Mouse (Mus musculus): ENCODE results near the gene 4932438H23Rik. TPM values are rescaled to one million over a fixed set of nuclear protein-coding genes. Genes with fewer than 3 reads are reported as not detected.

Gene 4932438H23Rik
- polyA plus RNA-seq, 1 experiment from 2014 or later = 0.39 TPM

DNA sequence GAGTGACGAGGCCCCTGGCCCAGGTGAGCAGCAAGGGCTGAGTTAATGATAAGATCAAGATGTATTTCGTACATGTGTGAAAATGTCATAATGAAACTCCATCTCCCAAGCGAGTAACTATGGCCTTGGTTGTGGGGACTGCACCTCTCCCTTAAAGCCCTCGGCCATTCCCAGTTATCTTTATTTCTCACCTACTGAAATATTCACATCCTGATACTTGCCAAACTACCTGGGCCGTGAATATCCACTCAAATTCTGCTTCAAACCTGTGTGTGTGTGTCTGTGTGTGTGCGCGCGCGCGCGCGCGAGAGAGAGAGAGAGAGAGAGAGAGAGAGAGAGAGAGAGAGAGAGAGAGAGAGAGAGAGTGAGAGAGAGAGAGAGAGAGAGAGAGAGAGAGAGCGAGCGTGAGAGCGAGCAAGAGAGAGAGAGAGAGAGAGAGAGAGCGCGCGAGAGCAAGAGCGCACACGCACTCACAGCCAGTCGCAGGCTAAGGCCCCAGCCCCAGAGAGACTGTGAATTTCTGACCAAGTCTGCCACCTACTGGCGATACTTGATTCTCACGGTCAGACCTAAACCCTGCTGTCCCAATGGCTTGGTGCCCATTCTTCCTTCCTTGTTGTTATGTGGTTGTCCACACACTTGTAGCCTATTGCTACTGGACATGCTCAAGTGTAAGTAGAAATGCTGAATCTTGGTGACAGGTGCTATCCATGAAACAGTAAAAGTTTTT is 21.6 kb downstream of the 4932438H23Rik start:
- no peak overlapping the region for H3K4me3 ChIP-seq (ENCODE audit: low read depth, low read length)
- H3K9ac ChIP-seq (replicated peaks; ENCODE audit: low read depth, low read length) = no peak overlapping the region
- peak; percentile 95 for ATAC-seq (ENCODE audit: insufficient number of reproducible peaks, insufficient read depth, low FRiP score, low read depth)
- no peak overlapping the region for H3K27ac ChIP-seq (ENCODE audit: low read length)
- H3K36me3 ChIP-seq (ENCODE audit: control insufficient read depth, insufficient read depth, low read length) = no peaks in the 10 kb centered on the region
- 32% methylated on average over 20 of the region's 24 CpGs for WGBS
- H3K27me3 ChIP-seq (ENCODE audit: control insufficient read depth, insufficient read depth, low read length) = no peaks in the 10 kb centered on the region
- peak overlapping the region; percentile 26; the same call in 1 of the 2 replicates for H3K4me2 ChIP-seq (replicated peaks; ENCODE audit: low read depth, low read length)
- no peaks in the 10 kb centered on the region for H3K9me3 ChIP-seq (ENCODE audit: control insufficient read depth, low read depth, low read length)
- no peaks in the 10 kb centered on the region for H3K4me1 ChIP-seq (ENCODE audit: control insufficient read depth, insufficient read depth, low read length)

DNA sequence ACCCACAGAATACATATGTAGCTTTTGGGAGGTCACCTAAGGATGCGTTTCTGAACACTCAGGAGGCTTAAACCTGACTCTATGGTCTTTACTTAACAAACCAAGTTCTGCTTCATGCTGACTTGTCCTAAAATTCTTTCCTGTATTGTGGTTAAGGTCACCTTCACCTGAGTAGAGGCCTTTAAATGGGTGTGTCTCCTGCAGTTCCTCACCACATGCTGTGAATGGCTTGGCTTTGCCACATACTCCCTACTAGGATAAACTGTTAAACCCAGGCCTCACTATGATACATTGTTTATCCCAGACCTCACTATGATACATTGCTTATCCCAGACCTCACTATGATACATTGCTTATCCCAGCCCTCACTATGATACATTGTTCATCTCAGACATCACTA is 22.7 kb downstream of the 4932438H23Rik start:
- no peak overlapping the region for H3K4me3 ChIP-seq (ENCODE audit: low read depth, low read length)

DNA sequence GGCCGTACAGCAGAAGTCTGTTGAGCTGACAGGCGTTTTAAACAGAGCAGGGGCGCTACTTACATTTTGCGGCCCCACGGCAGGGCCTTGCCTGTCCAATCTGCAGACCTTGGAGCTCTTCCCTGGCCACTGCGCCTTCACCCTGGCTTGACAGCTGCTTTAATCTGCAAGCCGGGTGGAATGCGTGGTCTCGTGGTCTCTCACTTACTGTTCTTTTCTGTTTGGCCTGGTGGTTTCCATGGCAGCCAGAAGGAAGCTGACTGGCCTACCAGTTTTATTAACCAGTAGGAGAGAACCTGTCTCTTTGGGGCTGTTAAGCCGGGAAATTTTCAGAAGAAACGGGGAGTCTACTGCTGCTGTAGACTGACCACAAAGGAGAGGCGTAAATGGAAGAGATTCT is 26.0 kb downstream of the 4932438H23Rik start:
- no peak overlapping the region for H3K27ac ChIP-seq (ENCODE audit: low read length)
- no peak overlapping the region for H3K9ac ChIP-seq (replicated peaks; ENCODE audit: low read depth, low read length)
- H3K9me3 ChIP-seq (ENCODE audit: control insufficient read depth, low read depth, low read length) = no peaks in the 10 kb centered on the region
- peak; percentile 63; the same call in 1 of the 2 replicates for ATAC-seq (ENCODE audit: insufficient number of reproducible peaks, insufficient read depth, low FRiP score, low read depth)
- WGBS = 20% methylated on average over 12 of the region's 12 CpGs
- no peaks in the 10 kb centered on the region for H3K4me1 ChIP-seq (ENCODE audit: control insufficient read depth, insufficient read depth, low read length)
- 0 out of 2 replicates have a peak overlapping the region, but pooled peaks have one; percentile 24 for H3K4me2 ChIP-seq (replicated peaks; ENCODE audit: low read depth, low read length)
- no peaks in the 10 kb centered on the region for H3K27me3 ChIP-seq (ENCODE audit: control insufficient read depth, insufficient read depth, low read length)
- no peak overlapping the region for H3K4me3 ChIP-seq (ENCODE audit: low read depth, low read length)
- no peaks in the 10 kb centered on the region for H3K36me3 ChIP-seq (ENCODE audit: control insufficient read depth, insufficient read depth, low read length)

More for the DNA sequence above, 22.7 kb downstream of the 4932438H23Rik start:
- no peak overlapping the region for H3K9ac ChIP-seq (replicated peaks; ENCODE audit: low read depth, low read length)
- no peaks in the 10 kb centered on the region for H3K4me1 ChIP-seq (ENCODE audit: control insufficient read depth, insufficient read depth, low read length)
- no peaks in the 10 kb centered on the region for H3K9me3 ChIP-seq (ENCODE audit: control insufficient read depth, low read depth, low read length)
- no peaks in the 10 kb centered on the region for H3K27me3 ChIP-seq (ENCODE audit: control insufficient read depth, insufficient read depth, low read length)
- no peak for ATAC-seq (ENCODE audit: insufficient number of reproducible peaks, insufficient read depth, low FRiP score, low read depth)
- H3K36me3 ChIP-seq (ENCODE audit: control insufficient read depth, insufficient read depth, low read length) = no peaks in the 10 kb centered on the region
- WGBS = 89% methylated on average over 1 of the region's 1 CpGs
- H3K27ac ChIP-seq (ENCODE audit: low read length) = no peak overlapping the region
- H3K4me2 ChIP-seq (replicated peaks; ENCODE audit: low read depth, low read length) = no peak overlapping the region

DNA sequence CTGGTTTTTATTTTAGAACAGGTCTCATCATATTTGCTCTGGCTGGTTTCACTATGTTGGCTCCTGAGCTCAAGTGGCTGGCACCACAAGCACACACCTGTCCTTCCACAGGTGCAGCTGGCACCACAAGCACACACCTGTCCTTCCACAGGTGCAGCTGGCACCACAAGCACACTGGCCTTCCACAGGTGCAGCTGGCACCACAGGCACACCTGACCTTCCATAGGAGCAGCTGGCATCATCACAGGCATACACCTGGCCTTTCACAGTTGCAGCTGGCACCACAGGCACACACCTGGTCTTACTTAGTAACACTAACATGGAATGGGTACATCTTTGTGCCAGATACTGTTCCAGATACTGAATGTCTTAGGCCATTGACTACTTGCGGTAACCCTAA is 27.8 kb downstream of the 4932438H23Rik start:
- Histone ChIP-seq H3K4me1 (ENCODE audit: control insufficient read depth, insufficient read depth, low read length) (no peaks in the 10 kb centered on the region), H3K4me3 (ENCODE audit: low read depth, low read length) (no peak overlapping the region), H3K36me3 (ENCODE audit: control insufficient read depth, insufficient read depth, low read length) (no peaks in the 10 kb centered on the region), H3K4me2 (replicated peaks; ENCODE audit: low read depth, low read length) (no peak overlapping the region), H3K27me3 (ENCODE audit: control insufficient read depth, insufficient read depth, low read length) (no peaks in the 10 kb centered on the region), H3K9me3 (ENCODE audit: control insufficient read depth, low read depth, low read length) (no peaks in the 10 kb centered on the region), H3K9ac (replicated peaks; ENCODE audit: low read depth, low read length) (no peak overlapping the region), H3K27ac (ENCODE audit: low read length) (no peak overlapping the region)
- ATAC-seq (ENCODE audit: insufficient number of reproducible peaks, insufficient read depth, low FRiP score, low read depth) = no peak
- WGBS = 94% methylated on average over 1 of the region's 1 CpGs

DNA sequence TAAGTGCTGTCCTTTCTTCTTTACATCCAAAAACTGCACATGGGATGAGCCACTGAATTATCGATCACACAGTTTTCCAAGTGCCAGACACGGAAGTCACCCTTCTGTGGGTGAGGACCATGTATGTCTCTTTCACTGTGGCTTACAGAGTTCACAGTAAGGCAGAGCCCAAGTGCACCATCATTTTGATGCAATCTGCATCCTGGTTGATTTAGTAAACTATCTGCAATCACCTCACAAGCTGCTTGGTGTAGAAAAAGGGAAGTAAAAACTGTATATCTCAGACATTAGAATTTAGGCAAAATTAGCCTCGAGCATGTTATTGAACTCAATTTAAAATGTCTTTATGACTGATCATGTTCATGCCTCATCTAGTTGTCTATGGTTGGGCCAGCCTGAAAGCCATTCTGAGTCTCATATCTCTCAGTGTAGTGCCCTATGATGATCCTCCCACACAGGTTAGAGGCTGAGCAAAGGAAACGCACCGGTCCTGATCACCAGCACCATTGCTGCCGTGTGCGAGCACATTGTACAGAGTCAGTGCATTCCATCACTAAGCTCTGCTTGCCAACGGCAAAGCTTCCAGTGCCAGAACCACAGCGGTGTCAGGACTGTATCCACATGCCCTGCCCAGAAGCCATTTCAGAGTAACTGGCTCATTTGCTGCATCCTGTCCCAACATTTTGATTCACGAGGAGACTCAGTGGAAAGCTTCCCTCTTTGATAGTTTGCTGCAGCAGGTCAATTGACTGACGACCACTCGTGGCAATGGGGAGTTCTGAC is 30.1 kb downstream of the 4932438H23Rik start:
- 82% methylated on average over 12 of the region's 12 CpGs for WGBS
- Histone ChIP-seq H3K4me2 (replicated peaks; ENCODE audit: low read depth, low read length) (no peak overlapping the region), H3K4me3 (ENCODE audit: low read depth, low read length) (no peak overlapping the region), H3K4me1 (ENCODE audit: control insufficient read depth, insufficient read depth, low read length) (no peaks in the 10 kb centered on the region), H3K36me3 (ENCODE audit: control insufficient read depth, insufficient read depth, low read length) (no peaks in the 10 kb centered on the region), H3K9me3 (ENCODE audit: control insufficient read depth, low read depth, low read length) (no peaks in the 10 kb centered on the region), H3K9ac (replicated peaks; ENCODE audit: low read depth, low read length) (no peak overlapping the region), H3K27ac (ENCODE audit: low read length) (no peak overlapping the region), H3K27me3 (ENCODE audit: control insufficient read depth, insufficient read depth, low read length) (no peaks in the 10 kb centered on the region)
- ATAC-seq (ENCODE audit: insufficient number of reproducible peaks, insufficient read depth, low FRiP score, low read depth) = no peak

DNA sequence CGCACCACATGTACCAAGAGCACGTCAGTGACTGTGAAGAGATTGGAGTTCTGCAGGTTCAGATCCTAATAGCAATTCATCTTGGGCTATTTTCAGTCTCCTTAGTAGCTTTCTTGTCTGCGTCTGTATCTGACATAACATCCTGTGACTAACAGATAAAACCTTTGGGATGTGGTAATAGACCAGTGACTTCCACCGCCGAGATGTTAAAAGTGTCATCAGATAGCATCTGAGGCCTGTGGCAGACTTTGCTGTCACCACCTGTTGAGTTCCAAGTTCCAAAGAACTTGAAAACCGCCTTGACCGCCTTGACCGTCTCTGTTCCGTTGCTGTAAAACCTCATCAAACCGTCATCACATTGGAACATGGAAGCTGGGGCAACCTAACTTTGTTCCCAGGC is 31.1 kb downstream of the 4932438H23Rik start:
- Histone ChIP-seq H3K4me1 (ENCODE audit: control insufficient read depth, insufficient read depth, low read length) (no peaks in the 10 kb centered on the region), H3K36me3 (ENCODE audit: control insufficient read depth, insufficient read depth, low read length) (no peaks in the 10 kb centered on the region), H3K4me3 (ENCODE audit: low read depth, low read length) (no peak overlapping the region), H3K4me2 (replicated peaks; ENCODE audit: low read depth, low read length) (no peak overlapping the region), H3K27me3 (ENCODE audit: control insufficient read depth, insufficient read depth, low read length) (no peaks in the 10 kb centered on the region), H3K9ac (replicated peaks; ENCODE audit: low read depth, low read length) (no peak overlapping the region), H3K9me3 (ENCODE audit: control insufficient read depth, low read depth, low read length) (no peaks in the 10 kb centered on the region), H3K27ac (ENCODE audit: low read length) (no peak overlapping the region)
- no peak for ATAC-seq (ENCODE audit: insufficient number of reproducible peaks, insufficient read depth, low FRiP score, low read depth)
- WGBS = 88% methylated on average over 10 of the region's 10 CpGs

DNA sequence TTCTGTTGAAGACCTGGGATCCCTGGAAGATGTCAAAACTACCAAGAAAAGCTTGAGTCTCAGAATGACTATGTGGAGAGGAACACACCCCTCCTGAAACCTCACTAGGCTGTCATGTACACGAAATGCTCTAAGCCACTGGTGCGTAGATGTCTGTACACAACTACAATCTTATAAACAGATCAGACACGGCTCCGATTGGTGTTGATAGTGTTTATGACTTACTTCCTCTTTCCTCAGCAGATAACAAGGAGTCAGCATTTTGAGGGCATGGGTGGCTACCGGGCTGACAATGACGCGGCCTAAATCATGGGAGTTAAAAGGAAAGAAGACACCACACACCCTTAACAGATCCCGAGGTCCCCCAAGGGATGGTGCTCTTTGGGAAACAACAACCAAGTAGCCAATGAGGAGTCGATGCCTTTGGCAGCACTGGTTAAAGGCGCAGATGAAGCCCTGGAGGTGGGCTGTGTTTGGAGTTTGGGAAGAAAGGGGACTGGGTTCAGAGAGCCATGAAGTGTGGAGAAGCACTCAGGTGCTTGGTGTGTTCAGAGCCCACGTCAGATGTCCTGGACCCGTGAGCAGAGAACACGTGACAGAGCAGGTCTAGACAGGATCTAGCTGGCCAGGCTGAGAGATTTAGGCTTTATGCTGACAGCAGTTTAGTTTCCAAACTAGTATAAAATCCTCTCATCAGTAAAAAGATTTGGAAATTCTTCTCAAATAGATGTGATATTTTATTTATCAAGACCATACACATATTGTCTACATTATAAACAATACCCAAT is 33.2 kb downstream of the 4932438H23Rik start:
- ATAC-seq (ENCODE audit: insufficient number of reproducible peaks, insufficient read depth, low FRiP score, low read depth) = no peak
- Histone ChIP-seq H3K9me3 (ENCODE audit: control insufficient read depth, low read depth, low read length) (no peaks in the 10 kb centered on the region), H3K4me2 (replicated peaks; ENCODE audit: low read depth, low read length) (no peak overlapping the region), H3K9ac (replicated peaks; ENCODE audit: low read depth, low read length) (no peak overlapping the region), H3K4me1 (ENCODE audit: control insufficient read depth, insufficient read depth, low read length) (no peaks in the 10 kb centered on the region), H3K36me3 (ENCODE audit: control insufficient read depth, insufficient read depth, low read length) (no peaks in the 10 kb centered on the region), H3K27me3 (ENCODE audit: control insufficient read depth, insufficient read depth, low read length) (no peaks in the 10 kb centered on the region), H3K4me3 (ENCODE audit: low read depth, low read length) (no peak overlapping the region), H3K27ac (ENCODE audit: low read length) (no peak overlapping the region)
- WGBS = 68% methylated on average over 13 of the region's 13 CpGs

DNA sequence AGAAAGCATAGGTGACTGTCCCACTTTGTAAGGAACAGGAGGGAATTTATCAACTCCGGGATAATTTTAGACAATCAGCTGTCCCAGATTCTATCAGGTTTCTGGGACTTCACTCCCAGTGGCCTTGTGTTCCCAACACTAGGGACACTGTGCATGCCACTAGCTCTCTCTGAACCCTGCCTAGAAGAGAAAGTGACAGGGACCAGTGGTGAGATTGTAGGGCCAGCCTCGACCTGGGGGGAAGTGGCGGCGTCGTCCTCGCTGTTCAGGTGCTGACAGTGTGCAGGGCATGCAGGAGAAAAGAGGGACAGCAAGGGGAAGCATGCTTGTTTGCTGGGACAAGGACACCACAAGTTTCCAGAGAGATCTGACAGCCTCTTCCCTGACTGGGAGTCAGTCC is 37.2 kb downstream of the 4932438H23Rik start:
- Histone ChIP-seq H3K9ac (replicated peaks; ENCODE audit: low read depth, low read length) (no peak overlapping the region), H3K27me3 (ENCODE audit: control insufficient read depth, insufficient read depth, low read length) (no peaks in the 10 kb centered on the region), H3K4me2 (replicated peaks; ENCODE audit: low read depth, low read length) (no peak overlapping the region), H3K27ac (ENCODE audit: low read length) (no peak overlapping the region), H3K36me3 (ENCODE audit: control insufficient read depth, insufficient read depth, low read length) (no peaks in the 10 kb centered on the region), H3K4me1 (ENCODE audit: control insufficient read depth, insufficient read depth, low read length) (no peaks in the 10 kb centered on the region), H3K9me3 (ENCODE audit: control insufficient read depth, low read depth, low read length) (no peaks in the 10 kb centered on the region), H3K4me3 (ENCODE audit: low read depth, low read length) (no peak overlapping the region)
- WGBS = 65% methylated on average over 6 of the region's 6 CpGs
- no peak for ATAC-seq (ENCODE audit: insufficient number of reproducible peaks, insufficient read depth, low FRiP score, low read depth)

Measured in stomach, embryonic 14.5 days (tissue).